Mouse (Mus musculus) liver, adult 2 months (tissue): ENCODE measurements around the gene Rapgef5.

Source experiments
- CTCF ChIP-seq: fragments of 200-500 bp; IDR thresholded peaks from 2 replicates; pipeline ENCODE4 v1.5.1; 2011; ENCODE audit warnings: low read depth, low read length, control low read depth
- POLR2A ChIP-seq: fragments of 200-500 bp; IDR thresholded peaks from 2 replicates; pipeline ENCODE4 v1.6.1; 2011; ENCODE audit warnings: low read length, control low read depth; ENCODE audit not compliant: insufficient read depth; ENCODE audit errors: extremely low read depth

GRCm38 (mm10) chr12:117746611-117747010, 230.3 kb downstream of the Rapgef5 start:
- TF ChIP-seq CTCF = no peak
- TF ChIP-seq POLR2A = no peak
